Mouse (Mus musculus) urinary bladder, postnatal 25 days (tissue): Measurements from ENCODE around the gene Fam204a.
A peak's percentile ranks its signal among the peaks of the same experiment; 100 is the strongest.

ENCODE experiments used
- DNase-seq: peaks from one replicate; pipeline ENCODE4 v3.0.0; 2022; ENCODE audit warnings: low spot score

Fam204a gene

DNA sequence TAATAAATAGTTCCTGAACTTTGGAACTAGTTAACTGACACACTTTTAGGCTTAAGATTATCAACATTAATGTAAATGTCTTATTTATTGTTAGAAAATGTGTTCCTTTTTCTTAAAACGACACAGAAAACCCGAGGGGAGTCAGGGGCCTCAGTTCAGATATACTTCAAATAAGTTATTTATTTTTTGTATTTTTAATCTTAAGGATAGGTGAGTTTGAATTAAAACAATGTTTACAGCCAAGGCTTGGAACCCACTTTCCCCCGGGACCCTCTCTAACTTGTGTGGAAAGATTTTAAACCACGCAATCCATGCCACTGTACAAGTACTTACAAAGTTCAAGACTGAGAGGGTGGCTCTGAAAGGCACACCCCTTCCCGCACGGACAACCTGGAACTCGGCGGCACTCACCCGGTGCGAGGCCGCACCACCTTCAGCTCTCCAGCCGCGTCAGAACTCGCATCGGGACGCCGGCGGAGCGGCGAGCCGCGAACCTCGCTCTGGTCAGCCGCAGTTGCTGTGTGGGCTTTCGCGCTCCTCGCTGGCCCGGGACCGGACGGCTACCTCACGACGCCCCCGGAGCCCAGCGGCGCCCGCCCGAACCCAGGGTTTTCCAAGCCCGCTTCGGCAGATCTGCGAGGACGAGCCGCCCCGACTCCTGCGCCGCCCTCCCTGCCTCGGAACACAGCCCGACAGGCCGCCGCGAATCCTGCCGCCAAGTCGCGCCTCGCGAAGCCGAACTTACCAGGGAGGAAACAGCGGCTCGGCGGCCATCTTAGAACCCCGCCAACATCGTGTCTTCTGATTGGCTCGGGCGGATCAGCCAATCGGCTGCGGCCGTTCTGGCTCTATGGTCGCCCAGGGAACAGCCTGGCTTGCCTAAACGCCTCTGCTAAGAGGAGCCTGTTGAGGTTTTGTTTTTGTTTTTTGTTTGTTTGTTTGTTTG, at the start of gene Fam204a:
Gene Fam204a (minus strand): TSS at position 803 of the 946 bp plus-strand sequence.
- DNase-seq = peak; percentile 94

DNA sequence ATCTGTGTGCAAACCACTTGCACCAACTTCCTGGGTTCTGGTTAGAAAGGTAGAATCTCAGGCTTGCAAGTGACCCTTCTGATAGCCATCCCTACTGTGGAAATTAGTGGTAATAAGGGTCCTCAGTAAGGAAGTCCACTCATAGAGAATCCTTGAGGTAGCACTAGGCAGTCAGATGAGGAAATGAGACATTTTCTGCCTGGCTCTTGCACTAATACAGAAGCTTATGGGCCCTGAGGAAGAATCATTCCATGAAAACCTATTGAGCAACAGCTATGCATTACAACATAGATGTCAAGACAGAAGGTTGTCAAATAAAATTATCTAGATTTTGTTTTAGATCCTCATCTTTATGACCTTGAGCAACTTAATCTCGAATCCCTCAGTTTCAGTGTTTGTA, 39.3 kb upstream of the Fam204a start:
- no peak for DNase-seq

DNA sequence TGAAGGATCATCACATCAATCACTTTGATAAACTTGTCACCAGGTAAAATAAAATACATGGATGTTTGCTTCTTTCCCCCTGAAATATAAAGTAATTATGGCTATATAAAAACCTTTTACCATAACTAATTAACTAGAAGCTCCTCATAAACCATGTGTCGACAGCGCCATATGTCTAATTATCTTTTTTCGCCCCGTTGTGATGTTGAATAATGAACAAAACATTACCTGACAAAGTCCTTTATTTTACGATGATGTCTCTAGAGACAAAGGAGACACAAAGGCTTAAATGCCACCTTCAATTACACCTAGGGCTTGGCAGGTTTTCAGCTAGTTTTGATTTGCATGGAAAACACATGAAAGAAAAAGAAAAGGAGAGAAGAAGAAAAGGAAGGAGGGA, 34.2 kb upstream of the Fam204a start:
- no peak for DNase-seq

DNA sequence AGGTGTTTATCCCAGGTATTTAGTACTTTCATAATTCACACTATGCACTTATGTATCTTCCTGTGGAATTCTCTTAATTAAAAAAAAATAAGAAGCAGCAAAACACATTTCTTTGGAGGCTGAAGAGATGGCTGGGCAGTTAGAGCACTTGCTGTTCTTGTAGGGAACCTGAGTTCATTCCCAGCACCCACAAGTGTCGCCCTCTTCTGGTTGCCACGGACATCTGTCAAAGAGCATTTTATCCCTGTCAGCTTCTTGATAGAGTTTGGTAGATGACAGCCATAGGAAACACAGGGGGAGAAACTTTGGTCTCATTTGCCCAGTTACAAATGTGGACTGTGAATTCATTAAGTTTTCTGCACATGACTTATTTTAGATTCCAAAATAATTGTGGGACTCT, 25.5 kb upstream of the Fam204a start:
- no peak for DNase-seq

DNA sequence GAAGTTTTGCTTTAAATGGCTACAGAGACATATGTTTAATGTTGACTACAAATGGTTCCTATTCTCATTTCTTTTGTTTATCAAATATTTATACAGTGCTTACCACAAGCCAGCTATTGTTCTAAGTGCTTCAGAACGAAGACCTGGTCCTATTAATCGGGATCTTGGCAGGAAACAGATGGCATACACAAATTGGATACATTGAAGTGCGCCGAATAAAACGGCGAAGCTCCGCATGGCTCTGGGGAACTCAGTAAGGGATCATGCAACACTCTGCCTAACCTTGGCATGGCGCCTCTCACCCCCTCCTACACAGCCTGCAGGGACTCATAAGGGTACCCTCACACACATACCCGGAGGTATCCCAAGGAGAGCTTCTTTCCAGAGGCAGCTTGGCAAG, 24.7 kb upstream of the Fam204a start:
- DNase-seq = no peak

DNA sequence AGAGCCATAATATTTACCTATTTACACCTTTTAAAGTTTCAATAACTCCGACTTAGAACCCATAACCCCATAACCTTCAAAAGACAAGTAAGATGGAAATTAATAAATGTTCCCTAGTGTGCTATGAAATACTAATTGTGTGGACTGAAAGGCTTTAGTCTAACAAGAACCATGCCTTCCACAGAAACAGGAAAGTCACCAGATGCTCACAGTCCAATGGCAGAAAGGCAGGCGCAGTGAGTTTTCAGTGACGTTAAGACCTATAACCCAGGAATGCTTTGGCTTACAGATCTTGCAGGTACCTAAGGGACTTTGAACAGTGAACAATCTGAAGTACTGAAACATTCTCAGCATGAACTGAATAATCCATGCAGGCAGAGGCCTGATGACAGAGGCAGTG, 18.7 kb upstream of the Fam204a start:
- DNase-seq = no peak

DNA sequence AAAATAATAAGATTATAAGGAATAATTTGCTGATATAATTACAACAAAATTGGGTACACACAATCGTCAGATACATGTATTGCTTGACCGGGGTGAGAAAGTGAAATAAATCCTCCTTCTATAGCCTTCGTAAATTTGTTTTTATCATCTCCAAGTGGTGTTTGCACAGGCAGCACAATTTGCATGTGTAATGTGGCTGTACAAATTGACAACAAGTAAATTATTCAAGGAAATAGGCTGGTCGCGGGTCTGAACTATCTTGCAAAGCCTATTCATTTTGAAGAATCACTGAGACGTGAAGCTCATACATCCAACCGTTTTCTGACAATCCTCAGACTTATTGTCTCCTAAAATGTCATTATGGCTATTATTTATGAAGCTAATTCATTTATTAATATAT, 16.1 kb upstream of the Fam204a start:
- DNase-seq = no peak

DNA sequence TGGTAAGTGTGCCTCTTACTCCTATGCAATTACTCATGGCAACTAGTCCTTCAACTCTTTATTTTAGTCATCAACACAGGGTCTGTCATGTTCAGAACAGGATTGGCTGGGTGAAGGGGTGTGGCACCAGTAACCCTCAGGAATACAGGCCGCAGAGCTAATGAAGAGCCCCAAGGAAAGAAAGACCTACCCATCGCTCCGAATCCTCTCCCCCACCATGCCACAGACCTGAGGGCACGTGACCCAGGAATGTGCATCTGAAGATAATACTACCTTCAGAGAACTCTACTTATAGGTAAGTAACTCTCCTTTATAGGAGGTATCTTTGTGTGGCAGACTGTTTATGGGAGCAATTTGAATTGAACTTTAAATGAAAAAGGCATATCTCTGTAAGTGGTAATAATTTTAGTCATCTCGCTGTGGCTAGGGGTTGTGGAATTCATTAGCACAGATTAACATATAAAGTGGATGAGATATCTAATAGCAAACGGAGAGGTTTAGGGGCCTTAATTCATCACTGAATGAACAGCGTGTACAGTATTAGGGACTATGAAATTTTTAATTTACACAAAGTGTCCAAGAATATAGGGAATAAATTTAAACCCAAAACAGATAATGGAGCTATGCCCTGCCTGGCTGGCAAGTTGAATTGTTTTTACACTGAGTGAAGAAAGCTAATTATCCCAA, 15.6 kb upstream of the Fam204a start:
- no peak for DNase-seq

DNA sequence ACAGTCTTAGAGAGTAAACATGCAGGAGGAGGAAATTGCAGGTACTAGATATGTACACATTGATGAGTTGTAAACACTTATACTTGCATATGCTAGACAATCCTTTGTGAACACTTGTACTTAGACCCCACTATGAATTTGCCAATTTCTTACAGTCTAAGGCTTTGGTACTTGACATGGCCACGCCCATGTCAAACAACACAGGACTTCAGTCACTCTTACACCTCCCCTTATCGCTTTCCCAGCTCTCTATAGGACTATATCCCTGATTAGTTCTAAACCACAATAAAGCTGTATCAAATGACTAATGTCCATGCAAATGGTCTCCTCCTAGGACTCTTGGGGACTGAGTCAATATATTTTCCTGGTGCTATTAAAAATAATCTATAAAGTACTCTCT, 5.0 kb upstream of the Fam204a start:
- no peak for DNase-seq

DNA sequence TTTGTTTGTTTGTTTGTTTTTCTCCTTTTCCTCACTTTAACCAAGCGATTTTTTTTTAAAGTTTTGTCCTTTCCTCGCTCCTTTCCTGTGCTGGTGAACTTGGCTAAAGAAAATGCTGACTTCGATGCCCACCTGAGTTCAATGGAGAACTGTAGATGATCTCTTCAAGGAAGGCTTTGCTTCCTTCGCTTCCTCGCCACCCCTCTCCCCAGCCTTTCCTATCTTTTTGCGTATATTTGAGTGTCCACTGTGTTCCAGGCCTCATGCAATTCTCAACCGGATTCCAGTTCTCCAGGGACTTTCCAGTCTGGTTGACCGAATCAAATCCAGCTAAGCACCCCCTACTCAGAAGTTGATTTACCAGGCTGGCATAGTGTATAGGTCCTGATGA, 339 bp upstream of the Fam204a start:
- DNase-seq = no peak

DNA sequence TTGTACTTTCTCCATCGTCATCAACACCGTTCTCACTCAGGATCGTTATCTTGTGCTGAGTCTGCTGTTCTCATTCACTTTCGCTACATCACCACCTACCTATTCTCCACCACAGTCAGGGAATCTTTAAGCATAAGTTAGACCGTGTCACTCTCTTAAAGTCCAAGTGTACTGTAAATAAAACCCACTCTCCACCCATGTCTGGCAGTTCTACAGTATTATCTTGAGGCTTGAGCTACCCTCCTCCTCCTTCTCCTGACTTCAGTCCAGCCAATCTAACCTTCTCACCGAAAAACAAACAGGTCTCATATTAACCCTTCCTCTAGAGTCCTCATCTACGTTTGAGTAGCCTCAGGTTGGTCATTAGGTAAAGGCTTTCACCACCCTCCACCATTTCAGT, 7.1 kb downstream of the Fam204a start:
- no peak for DNase-seq

DNA sequence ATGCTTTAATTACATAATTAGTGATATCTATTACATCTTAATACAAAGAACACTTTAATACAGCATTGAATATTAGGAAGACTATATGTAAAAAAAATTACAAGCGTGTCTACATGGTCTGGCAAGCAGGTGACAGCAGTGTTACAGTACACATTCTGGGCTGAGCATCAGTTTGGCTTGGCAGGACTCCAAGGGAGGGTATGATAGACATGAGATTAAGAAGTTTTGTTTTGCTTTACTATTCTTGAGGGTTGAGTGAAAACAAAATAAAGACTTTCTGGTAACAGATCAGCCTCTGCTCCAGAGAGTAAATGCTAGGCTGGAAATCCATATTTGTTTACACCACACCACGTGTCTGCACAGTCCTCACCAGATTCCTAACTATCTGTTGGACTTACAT, 8.5 kb downstream of the Fam204a start:
- DNase-seq = no peak

DNA sequence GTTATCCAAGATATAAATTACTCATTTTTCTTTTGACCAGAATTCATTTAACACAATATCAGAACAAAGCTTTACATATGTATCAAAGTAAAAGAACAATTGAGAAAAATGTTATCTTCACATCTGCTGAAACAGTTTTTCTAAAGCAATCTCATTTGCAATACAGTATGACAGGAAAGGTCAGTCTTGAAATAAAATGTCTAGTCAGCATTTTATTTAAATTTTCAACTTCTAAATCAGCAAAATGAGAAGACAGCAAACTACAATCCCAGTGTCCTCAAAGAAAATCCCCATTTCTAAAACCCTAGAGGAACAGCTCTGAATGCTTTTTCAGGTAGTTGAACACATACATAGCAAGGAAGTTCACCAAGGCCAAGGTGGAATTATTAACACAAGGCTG, 18.3 kb downstream of the Fam204a start:
- DNase-seq = no peak

DNA sequence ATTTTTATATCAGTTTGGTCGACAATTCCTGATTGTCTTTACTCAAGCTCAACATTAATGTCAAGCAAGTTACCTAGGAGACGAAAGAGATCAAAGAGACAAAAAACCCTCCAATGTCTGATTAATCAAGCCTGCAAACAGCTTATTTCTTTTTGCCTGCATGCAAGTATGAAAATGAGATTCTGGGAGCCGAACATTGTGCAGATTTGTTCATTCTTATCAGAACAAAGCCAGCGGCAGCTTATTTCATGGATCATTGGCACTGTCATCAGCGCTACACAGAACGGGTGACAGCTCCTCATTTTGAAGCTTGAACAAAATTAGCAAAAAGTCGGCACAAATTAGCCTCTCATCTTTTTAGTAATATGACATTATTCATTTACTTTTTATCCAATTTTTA, 22.3 kb downstream of the Fam204a start:
- DNase-seq = no peak

DNA sequence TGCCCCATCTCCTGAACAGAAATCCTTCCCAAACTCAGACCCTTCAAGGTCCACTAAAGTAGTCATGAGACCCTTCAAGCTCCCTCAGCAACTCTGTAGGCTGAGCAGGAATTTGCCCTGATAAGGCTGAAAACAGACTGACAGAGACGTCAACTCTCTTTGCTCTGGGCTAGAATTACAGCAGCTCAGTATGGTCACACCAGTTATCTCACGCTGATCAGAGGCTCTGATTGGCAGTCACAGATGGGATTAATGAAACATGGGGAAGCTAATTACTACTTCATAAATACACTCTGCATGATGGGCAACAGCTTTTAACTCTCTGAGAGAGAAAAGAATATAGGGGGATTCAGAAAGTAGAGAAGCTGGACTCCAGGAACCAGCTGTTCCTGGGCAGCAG, 26.2 kb downstream of the Fam204a start:
- no peak for DNase-seq

DNA sequence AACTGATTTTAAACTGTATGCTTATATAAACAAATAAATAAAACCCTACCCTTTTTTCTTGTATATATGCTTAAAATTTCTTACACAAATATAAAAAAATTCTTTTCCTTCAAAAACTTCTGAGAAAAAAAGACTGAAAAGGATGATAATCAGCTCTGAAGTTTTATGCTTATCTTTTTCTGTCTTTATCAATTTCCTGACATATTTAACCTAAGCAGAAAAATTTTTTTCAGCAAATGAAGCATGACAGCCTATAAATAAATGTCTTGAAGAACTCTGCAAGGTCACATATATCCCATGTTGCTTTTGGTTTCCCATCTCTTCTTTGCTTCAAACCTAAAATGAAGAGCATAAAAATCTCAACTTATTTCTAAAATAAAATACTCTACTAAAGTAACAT, 27.3 kb downstream of the Fam204a start:
- no peak for DNase-seq

DNA sequence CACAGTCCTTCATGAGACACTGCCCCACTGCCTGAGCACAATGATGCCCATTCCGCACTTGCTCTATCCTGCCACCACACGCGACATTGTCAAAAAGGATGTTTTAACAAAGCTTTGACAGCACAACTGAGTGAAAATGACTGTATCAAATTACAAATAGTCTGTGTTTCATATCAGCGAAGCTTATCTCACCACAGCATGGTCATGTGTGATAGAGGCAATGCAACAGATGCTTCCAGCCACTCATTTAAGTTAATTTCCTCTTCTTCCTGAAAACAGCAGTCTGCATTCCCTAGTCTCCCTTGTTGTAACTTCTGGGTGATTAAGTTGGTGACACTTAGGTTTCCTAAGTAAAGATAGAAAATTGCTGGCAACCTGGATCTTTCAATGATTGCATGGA, 33.7 kb downstream of the Fam204a start:
- no peak for DNase-seq

DNA sequence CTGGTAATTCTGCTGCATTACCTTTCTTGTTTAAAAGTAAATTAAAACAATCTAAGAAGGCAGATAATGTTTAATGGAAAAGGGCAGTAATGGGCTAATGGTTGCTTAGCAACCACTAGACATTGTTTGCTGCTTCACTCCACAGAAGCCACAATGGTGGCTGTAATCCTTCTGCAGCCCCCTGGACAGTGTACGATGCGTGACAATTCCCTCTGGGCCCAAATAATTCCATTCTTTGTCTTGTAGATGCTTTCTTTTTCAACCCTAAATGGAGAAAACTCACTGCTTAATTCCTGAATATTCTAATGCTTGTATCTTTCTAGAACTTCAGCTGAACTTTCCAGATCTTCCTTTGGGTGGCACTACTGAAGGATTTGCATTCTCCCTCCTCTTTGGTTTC, 37.3 kb downstream of the Fam204a start:
- no peak for DNase-seq

DNA sequence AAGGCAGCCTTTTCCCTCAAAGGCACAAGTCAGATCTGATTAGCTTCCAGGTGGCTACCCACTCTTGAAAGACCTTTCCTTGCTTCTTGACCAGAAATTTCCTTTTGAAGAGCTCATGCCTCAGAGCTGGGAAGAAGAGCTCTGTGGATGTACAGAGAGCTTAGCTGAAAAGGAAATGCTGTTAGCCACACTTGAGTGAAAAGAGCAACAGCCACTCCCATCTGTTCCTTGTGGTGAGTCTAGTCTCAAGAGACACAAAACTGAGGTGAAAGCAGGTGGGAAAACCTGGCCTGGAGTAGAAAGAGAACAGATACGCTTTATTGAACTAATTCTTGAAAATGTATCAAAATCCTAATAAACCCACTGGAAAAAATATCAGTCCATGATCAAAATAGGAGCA, 43.6 kb downstream of the Fam204a start:
- DNase-seq = no peak

DNA sequence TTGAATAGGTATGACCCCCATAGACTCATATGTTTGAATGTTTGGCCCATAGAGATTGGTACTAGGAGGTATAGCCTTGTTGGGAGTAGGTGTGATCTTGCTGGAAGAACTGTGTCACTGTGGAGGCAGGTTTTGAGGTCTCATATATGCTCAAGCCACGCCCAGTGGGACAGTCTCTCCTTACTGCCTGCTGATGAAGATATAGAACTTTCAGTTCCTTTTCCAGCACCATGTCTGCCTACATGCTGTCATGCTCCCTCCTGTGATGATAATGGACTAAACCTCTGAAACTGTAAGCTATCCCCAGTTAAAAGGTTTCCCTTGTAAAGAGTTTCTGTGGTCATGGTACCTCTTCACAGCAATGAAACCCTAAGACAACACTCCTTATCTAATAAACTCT, 44.3 kb downstream of the Fam204a start:
- DNase-seq = no peak

DNA sequence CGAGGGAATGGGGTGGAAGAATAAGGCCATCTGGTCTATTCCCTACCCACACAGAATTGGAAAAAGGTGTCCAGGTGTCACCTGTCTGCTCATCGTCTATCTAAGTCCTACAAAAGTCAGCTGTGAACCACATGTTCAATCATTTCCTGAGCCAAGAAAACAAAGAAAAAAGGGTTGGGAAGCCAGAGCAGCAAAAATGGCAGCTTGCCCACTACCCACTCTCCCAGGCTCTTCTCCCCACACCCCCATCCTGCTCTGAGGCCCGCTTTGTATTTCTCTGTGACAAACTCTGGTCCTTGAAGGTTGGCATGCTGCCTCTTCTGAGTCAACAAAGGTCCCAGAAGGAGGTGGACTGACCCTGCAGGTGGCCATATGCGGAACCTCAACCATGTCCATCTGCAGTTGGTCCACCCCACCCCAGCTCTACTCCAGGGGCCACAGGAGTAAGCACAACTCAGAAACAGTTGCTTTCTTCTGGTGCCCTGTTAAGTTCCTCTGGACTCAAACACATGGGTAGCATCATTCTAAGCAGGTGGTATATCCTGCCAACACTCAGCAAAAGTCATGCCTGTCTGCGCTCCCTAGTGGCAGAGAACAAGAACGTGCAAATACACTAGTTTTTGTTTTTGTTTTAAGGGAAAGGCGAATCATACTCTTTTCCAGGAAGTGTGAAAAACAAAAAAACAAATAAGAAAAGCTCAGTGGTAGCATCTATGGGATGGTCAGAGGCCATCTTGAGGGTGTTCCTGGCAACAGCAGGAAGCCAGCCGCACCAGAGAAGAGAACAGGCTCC, 47.5 kb downstream of the Fam204a start:
- no peak for DNase-seq

DNA sequence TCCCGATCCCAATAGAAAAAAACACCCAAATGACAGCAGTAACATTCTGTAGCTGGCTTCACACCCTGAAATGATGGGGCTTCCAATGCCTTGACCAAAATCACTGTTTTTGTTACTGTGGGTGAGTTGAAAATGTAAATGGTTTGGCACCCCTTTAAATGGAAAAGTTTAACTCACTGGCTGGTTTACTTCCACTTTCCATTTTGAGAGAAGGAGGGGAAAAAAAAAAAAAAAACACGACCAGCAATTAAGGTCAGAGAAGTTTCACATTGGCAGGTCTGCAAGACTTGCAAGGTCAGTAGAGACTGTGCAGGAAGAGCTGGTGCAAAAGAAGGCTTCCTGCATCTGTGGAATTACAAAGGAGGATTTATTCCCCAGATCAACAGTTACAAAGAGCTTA, 61.1 kb downstream of the Fam204a start:
- no peak for DNase-seq
